Mouse (Mus musculus) lung, embryonic 14.5 days (tissue): Measurements from ENCODE around the gene Sprr2h. TPM values are rescaled to one million over a fixed set of nuclear protein-coding genes. Genes with fewer than 3 reads are reported as not detected.

Source experiments
- ATAC-seq: fragments of 200-750 bp; cut with Nextera tagmentation; 2 replicates; pipeline ENCODE4 v1.8.0; 2017; ENCODE audit warnings: mild to moderate bottlenecking, moderate TSS enrichment, moderate library complexity; ENCODE audit not compliant: insufficient read depth
- DNase-seq: peaks from one replicate; pipeline ENCODE4 v3.0.0-alpha.2; 2015
- H3K27ac ChIP-seq: fragments of 300-500 bp; sonication (generic); 2 replicates; pipeline ENCODE4 v1.5.1; 2014; ENCODE audit warnings: low read depth, mild to moderate bottlenecking, moderate library complexity
- H3K27me3 ChIP-seq: fragments of 300-500 bp; sonication (generic); 2 replicates; pipeline ENCODE4 v1.6.1; 2014; ENCODE audit warnings: low read length, control low read depth; ENCODE audit not compliant: insufficient read depth
- H3K36me3 ChIP-seq: fragments of 300-500 bp; sonication (generic); 2 replicates; pipeline ENCODE4 v1.6.1; 2014; ENCODE audit warnings: control low read depth; ENCODE audit not compliant: insufficient read depth
- H3K4me1 ChIP-seq: fragments of 300-500 bp; sonication (generic); 2 replicates; pipeline ENCODE4 v1.6.1; 2014; ENCODE audit warnings: antibody characterized with exemption, control low read depth; ENCODE audit not compliant: insufficient read depth
- H3K4me2 ChIP-seq: fragments of 300-500 bp; sonication (generic); 2 replicates; pipeline ENCODE4 v1.6.1; 2014; ENCODE audit warnings: mild to moderate bottlenecking
- H3K4me3 ChIP-seq: fragments of 300-500 bp; sonication (generic); 2 replicates; pipeline ENCODE4 v1.5.1; 2014; ENCODE audit warnings: low read depth, low read length
- H3K9ac ChIP-seq: fragments of 300-500 bp; sonication (generic); 2 replicates; pipeline ENCODE4 v1.6.1; 2014
- H3K9me3 ChIP-seq: fragments of 300-500 bp; sonication (generic); 2 replicates; pipeline ENCODE4 v1.6.1; 2016; ENCODE audit warnings: low read depth, low read length, control low read depth
- CTCF ChIP-seq: IDR thresholded peaks from 2 replicates; pipeline ENCODE4 v1.5.1; 2016; ENCODE audit warnings: antibody characterized with exemption, low read depth
- WGBS: fragments of 180-500 bp; shearing (Covaris S2); extraction: QIAGEN DNeasy Blood & Tissue Kit; methylation state at CpG from one replicate; pipeline ENCODE4 v1.1.7; 2014; 5-methylcytosine and 5-hydroxymethylcytosine counted together
- polyA plus RNA-seq: library from polyadenylated mRNA; unstranded; fragments of >200 nt; fragmentation: Nextera tagmentation; extraction: Ambion mirVana; gene quantifications from 2 replicates; pipeline ENCODE4 v1.2.1, GENCODE M21; 2014

The Sprr2h gene
- polyA plus RNA-seq: not detected in 2 replicates

DNA sequence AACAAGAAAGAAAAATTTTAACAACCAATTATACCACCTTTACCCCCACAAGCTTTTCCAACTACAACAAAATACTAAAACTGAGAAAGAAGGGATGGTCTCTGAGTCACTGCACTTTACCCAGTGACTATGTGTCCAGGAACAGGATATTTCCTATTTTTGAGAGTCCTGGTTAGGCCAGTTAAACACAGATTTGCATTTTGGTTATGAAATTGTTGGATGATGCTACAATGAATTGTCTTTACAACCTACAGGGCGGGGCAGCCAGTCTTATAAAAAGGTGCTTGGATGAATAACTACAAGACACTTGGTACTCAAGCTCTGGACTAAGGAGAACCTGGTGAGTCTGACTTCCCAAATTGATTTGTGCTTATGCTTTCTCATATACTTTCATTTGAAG is at the start of gene Sprr2h:
Gene Sprr2h, plus strand, starts transcription at position 301 of the 400 bp plus-strand sequence.
- no peaks in the 10 kb centered on the region for H3K27me3 ChIP-seq
- 73% methylated on average over 1 of the region's 1 CpGs for WGBS

GRCm38 (mm10) chr3:92336278-92336677 is 49.2 kb upstream of the Sprr2h start:
- H3K4me2 ChIP-seq: no peak overlapping the region
- WGBS: 58% methylated on average over 1 of the region's 1 CpGs
- no peaks in the 10 kb centered on the region for H3K4me1 ChIP-seq
- H3K9me3 ChIP-seq: no peaks in the 10 kb centered on the region
- no peak overlapping the region for H3K4me3 ChIP-seq
- TF ChIP-seq CTCF: no peak
- H3K27me3 ChIP-seq: no peaks in the 10 kb centered on the region
- no peaks in the 10 kb centered on the region for H3K36me3 ChIP-seq
- no peak overlapping the region for H3K9ac ChIP-seq
- no peak overlapping the region for H3K27ac ChIP-seq
- no peak for DNase-seq
- no peak for ATAC-seq

More for the DNA sequence above, at the start of gene Sprr2h:
- TF ChIP-seq CTCF: no peak
- no peak within 1 kb of the TSS for H3K27ac ChIP-seq
- H3K4me2 ChIP-seq: no peak within 1 kb of the TSS
- no peak within 1 kb of the TSS for H3K4me3 ChIP-seq
- no peaks in the 10 kb centered on the region for H3K4me1 ChIP-seq
- no peak within 1 kb of the TSS for H3K9ac ChIP-seq
- no peaks in the 10 kb centered on the region for H3K9me3 ChIP-seq
- DNase-seq: no peak
- ATAC-seq: no peak
- H3K36me3 ChIP-seq: no peaks in the 10 kb centered on the region

DNA sequence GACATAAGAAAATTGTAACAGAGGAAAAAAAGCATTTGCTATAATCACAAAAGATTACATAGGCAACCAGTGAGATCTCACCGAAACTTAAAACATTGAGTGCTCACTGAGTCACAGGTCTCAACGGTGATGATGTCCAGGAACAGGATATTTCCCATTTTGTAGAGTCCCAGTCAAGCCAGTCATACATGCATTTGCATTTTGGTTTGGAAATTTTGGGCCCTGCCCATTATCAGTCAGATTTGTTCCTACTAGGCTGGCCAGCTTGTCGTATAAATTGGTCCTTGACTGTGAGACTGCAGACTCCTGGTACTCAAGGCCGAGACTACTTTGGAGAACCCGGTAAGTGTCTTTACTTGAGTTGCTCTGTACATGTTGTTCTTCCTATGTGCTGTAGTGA is 46.6 kb upstream of the Sprr2h start, which contains the start of gene Sprr2d:
Gene Sprr2d, plus strand, starts transcription at position 301 of the 400 bp plus-strand sequence.
- Histone ChIP-seq H3K36me3 (no peaks in the 10 kb centered on the region), H3K4me2 (no peak within 1 kb of the TSS), H3K27ac (no peak within 1 kb of the TSS), H3K9me3 (no peaks in the 10 kb centered on the region), H3K4me3 (no peak within 1 kb of the TSS), H3K4me1 (no peaks in the 10 kb centered on the region), H3K27me3 (no peaks in the 10 kb centered on the region), H3K9ac (no peak within 1 kb of the TSS)
- ATAC-seq: no peak
- DNase-seq: no peak
- no peak for TF ChIP-seq CTCF
- 92% methylated on average over 5 of the region's 5 CpGs for WGBS

GRCm38 (mm10) chr3:92351843-92352242 is 33.6 kb upstream of the Sprr2h start, which contains the start of gene Sprr2e:
Gene Sprr2e, plus strand, starts transcription at chr3:92352143.
- Histone ChIP-seq H3K4me2 (no peak within 1 kb of the TSS), H3K36me3 (no peaks in the 10 kb centered on the region), H3K27me3 (no peaks in the 10 kb centered on the region), H3K4me1 (no peaks in the 10 kb centered on the region), H3K4me3 (no peak within 1 kb of the TSS), H3K9me3 (no peaks in the 10 kb centered on the region), H3K9ac (no peak within 1 kb of the TSS), H3K27ac (no peak within 1 kb of the TSS)
- WGBS: 86% methylated on average over 2 of the region's 2 CpGs
- TF ChIP-seq CTCF: no peak
- no peak for DNase-seq
- no peak for ATAC-seq

GRCm38 (mm10) chr3:92361619-92362018 is 23.9 kb upstream of the Sprr2h start:
- no peak for DNase-seq
- Histone ChIP-seq H3K36me3 (no peaks in the 10 kb centered on the region), H3K27me3 (no peaks in the 10 kb centered on the region), H3K9ac (no peak overlapping the region), H3K27ac (no peak overlapping the region), H3K4me2 (no peak overlapping the region), H3K9me3 (no peaks in the 10 kb centered on the region; the same call in 1 of the 2 replicates), H3K4me1 (no peaks in the 10 kb centered on the region), H3K4me3 (no peak overlapping the region)
- TF ChIP-seq CTCF: no peak
- ATAC-seq: no peak

DNA sequence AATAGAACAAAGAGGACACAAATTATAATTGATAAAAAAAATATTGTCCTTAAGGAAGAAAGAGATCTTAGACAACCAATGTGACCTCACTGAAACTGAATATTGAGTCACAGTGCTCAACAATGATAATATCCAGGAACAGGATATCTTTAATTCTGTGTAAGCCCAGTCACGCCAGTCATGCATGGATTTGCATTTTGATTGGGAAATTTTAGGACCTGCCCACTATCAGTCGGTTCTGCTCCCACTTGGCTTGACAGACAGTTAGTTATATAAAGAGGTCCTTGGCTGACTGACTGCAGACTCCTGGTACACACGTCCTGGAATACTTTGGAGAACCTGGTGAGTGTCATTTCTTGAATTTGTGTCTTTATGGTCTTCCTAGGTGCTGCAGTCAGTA is 20.6 kb upstream of the Sprr2h start, which contains the start of gene Sprr2f:
Gene Sprr2f, plus strand, starts transcription at position 301 of the 400 bp plus-strand sequence.
- Histone ChIP-seq H3K9ac (no peak within 1 kb of the TSS), H3K36me3 (no peaks in the 10 kb centered on the region), H3K4me3 (no peak within 1 kb of the TSS), H3K27me3 (no peaks in the 10 kb centered on the region), H3K27ac (no peak within 1 kb of the TSS), H3K4me1 (no peaks in the 10 kb centered on the region), H3K9me3 (no peaks in the 10 kb centered on the region; the same call in 1 of the 2 replicates), H3K4me2 (no peak within 1 kb of the TSS)
- ATAC-seq (no peak), DNase-seq (no peak)
- WGBS: 63% methylated on average over 3 of the region's 3 CpGs
- TF ChIP-seq CTCF: no peak

GRCm38 (mm10) chr3:92373613-92374012 is 11.9 kb upstream of the Sprr2h start:
- H3K4me1 ChIP-seq: no peaks in the 10 kb centered on the region
- no peak for TF ChIP-seq CTCF
- H3K9ac ChIP-seq: no peak overlapping the region
- ATAC-seq (no peak), DNase-seq (no peak)
- H3K27me3 ChIP-seq: no peaks in the 10 kb centered on the region
- no peak overlapping the region for H3K4me2 ChIP-seq
- no peaks in the 10 kb centered on the region for H3K9me3 ChIP-seq
- 63% methylated on average over 2 of the region's 2 CpGs for WGBS
- no peak overlapping the region for H3K27ac ChIP-seq
- no peaks in the 10 kb centered on the region for H3K36me3 ChIP-seq
- no peak overlapping the region for H3K4me3 ChIP-seq
